Mouse (Mus musculus) cerebellum, adult 11-12 months (tissue): ENCODE data around the gene Ptprj.
"Not testable (repeated sequence)": the region's sequence is repeated elsewhere in the genome, so short reads cannot be mapped to it uniquely, and the experiment has no call there.

Experiments
- DNase-seq: peaks from one replicate; pipeline ENCODE4 v3.0.0; 2022

The Ptprj gene

GRCm38 (mm10) chr2:90476319-90476718, 104.1 kb downstream of the Ptprj start:
- no peak for DNase-seq

DNA sequence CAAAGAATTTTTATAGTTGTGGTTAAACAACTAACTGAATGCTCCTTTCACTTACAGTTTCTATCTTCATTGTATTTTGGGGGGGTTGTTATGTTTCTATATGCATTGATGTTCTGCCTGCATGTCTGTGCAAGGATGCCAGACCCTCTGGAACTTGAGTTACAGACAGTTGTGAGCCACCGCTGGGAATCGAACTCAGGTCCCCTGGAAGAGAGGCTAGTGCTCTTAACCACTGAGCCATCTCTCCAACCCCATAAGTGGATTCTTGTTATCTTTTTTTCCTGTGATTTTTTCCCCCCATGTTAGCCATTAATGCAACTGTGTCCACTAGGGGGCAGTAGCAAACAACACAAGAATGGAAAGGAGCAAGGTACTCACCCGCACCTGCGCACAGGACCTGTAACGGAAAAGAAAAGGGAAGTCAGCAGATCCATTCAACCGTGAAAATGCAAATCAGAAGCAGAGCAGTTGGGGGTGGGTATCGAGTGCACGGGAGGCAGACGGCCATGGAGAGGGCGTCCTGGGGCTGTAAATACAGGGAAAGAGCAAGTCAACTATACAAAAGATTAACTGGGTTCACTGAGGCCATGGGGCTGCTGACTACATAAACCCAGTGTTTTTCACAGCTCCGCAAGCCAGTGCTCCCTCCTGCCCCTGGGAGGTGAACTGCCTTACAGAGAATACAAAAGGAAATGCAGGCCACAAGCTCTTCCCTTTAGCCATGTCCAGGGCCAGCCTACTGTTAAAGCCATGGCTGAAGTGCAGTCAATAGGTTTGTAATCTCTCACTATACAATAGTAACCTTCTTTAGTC, 105.6 kb downstream of the Ptprj start:
- peak; percentile 89 for DNase-seq

DNA sequence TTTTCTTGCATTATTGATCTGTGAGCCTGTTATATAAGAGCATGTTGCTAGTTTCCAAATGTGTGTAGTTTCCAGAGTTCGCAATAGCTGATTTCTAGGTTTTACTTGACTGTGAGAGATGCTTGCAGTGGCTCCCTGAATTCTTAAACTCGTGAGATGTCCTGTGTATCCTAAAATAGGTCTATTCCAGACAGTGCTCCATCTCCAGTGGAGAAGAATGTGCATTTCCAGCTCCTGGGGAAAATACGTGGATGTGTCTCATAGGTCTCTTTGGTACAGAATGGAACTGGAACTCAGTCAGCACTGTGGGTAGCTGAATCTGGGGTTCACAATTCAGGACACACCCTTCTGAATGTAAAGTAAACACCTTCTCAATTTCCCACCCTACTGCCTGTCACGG, 107.7 kb downstream of the Ptprj start:
- no peak for DNase-seq

DNA sequence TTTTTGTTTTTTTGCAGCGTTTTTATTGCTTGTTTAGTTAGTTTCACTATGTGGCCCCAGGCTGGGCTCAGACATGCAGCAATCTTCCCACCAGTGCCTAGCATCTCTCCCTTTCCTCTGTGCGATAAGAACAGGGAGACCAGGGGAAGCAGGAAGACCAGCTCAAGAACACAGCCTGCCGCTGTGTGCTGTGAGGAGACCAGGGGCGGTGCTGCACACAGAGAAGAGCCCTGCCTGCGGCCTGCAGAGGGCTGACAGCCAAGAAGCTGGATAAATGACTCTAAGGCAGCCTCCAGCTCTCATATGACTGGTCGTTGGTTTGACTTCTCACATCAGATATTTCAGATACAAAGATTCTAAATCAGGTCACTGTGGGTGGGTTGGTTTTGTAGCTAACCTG, 110.3 kb downstream of the Ptprj start:
- DNase-seq: no peak

DNA sequence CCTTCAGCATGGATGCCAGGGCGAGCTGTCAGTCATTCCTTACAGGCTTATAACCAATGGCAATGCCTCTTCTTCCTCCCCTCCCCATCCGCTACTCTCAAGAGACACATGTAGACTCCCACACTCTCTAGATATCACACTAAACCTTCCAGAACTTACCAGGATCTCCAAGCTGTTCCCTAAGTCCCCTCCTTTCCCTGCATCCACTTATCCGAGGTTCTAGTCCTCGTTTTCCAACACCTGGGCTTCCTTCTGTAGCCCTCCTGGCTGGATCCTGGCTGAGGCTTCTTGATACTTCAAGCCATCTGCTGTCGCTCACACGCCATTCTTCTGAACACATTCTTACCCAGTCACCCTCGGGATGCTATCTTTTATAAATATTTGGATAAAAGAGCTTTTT, 114.0 kb downstream of the Ptprj start:
- DNase-seq: no peak

DNA sequence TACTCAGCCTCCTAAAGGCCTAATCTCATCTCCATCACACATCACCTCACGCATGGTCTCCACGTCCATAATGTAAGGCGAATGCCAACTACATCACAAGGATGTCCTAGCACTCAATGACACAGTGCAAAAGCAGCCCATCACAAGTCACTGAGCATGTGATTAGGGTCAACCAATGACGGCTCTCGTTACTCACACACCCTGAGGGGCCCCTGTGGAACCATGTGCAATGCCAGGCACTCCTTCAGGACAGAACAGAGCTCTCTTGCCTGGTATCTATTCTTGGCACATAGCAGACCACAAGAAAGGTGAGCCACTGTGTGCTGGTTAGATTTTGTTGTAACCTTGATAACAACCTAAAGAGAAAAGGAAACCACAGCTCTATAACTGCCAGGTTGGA, 116.7 kb downstream of the Ptprj start:
- DNase-seq: no peak

GRCm38 (mm10) chr2:90462252-90462651, 118.2 kb downstream of the Ptprj start:
- no peak for DNase-seq

DNA sequence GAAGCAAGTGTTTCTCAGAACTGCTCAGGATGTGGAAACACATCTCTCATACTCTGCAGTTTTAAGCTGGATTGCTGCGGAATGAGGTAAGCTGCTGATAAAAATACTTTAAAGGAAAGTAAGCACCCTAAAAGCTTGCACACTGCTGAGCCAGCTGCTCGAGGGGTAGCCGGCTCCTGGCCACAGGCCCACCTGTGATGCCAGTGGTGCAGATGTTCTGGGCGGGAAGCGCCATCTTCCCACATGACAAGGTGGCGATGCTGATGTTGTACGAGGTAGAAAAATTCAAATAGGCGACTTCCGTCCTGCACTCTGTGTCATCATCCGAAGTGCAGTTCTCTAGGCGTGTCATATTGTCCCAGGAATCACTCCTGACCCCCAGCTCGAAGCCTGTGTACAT, 122.5 kb downstream of the Ptprj start:
- DNase-seq: no peak

DNA sequence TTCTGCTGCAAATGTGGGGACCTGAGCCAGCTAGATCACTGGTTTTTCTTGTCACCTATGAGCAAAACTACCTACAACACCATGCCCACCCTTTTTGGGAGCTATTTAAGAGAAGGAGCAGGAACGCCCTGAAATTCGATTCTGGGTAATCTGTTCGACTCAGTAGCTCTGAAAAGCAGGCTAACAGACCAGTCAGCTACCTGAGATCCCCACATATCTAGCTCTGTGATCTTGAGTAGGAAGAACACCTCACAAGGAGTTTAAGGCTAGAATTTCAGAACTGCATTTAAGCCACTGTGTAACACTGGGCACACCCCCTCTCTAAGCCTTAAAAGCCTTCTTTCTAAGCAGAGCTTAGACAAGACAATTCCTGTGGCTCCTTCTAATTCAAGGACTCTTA, 128.1 kb downstream of the Ptprj start:
- DNase-seq: no peak

DNA sequence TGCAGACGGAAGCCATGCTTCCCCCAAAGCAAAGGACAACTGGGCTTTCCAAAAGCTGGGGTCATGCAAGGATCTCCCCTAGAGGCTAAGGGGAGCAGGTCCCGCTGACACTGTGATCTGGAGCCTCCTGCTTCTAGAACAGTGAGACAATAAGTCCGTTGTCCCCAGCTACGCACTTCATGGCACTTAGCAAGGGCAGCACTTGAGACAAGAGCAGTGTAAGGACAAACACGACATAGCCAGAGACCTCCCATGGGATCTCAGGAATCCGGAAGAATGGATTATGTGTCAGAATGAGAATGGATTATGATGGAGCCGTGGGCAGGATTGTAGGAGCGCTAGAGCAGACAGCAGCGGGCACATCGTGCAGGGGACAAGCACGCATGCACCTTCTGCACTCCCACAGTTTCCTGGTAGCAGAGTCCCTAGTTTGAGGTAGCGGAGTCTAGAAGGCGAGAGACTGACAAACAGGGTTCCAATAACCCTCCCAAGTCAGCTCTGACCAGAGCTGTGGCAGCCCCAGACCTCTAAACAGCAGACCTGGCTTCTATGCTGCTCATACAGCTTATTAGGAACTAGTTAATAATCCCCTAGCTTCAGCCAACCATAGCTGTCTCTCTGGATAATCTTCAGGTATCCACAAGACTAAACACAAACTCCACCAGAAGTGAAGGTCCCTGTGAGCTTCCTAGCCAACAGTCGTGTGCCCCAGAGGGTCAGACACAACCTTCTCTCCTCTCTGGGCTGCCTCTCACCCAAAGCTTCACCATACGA, 131.3 kb downstream of the Ptprj start:
- DNase-seq: no peak

GRCm38 (mm10) chr2:90443811-90444210, 136.6 kb downstream of the Ptprj start:
- no peak for DNase-seq

GRCm38 (mm10) chr2:90441811-90442210, 138.6 kb downstream of the Ptprj start:
- DNase-seq: not testable (repeated sequence)

DNA sequence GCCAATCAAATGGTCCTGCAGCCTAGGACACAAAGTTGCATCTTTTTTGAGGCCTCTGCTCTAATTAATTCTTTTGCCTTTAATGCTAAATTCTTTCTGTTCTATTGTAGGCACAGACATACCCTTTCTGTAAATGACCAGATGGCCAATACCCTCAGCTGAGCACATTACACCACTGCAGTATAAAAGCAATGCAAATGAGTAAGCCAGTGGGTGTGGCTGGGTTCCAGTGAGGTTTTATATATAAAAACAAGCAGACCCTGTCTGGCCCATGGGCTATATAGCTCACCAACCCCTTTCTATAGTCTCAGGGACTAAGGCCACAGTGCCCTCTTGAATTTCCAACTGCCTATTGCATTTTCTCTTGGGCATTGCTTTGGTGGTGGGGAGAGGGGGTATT, 140.3 kb downstream of the Ptprj start:
- DNase-seq: not testable (repeated sequence)

GRCm38 (mm10) chr2:90437453-90437852, 143.0 kb downstream of the Ptprj start:
- not testable (repeated sequence) for DNase-seq

DNA sequence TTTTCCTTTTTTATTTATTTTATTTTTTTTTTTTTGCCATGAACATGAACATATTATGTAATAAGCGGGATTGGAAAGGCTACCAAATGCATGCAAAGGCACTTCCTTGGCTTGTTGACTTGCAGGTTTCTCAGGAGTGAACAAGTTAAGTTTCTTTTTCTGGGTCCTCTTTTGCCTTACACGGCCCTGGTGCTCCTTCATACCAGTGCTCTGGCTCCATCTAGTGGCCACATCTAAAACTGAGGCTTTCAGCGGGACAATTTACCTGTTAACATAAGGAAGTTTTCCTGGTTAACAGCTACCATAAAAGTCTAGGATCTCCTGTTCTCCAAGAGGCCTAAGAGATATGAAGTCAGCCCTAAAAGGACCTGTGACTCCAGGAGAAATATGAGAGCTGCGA, 150.7 kb downstream of the Ptprj start:
- not testable (repeated sequence) for DNase-seq

DNA sequence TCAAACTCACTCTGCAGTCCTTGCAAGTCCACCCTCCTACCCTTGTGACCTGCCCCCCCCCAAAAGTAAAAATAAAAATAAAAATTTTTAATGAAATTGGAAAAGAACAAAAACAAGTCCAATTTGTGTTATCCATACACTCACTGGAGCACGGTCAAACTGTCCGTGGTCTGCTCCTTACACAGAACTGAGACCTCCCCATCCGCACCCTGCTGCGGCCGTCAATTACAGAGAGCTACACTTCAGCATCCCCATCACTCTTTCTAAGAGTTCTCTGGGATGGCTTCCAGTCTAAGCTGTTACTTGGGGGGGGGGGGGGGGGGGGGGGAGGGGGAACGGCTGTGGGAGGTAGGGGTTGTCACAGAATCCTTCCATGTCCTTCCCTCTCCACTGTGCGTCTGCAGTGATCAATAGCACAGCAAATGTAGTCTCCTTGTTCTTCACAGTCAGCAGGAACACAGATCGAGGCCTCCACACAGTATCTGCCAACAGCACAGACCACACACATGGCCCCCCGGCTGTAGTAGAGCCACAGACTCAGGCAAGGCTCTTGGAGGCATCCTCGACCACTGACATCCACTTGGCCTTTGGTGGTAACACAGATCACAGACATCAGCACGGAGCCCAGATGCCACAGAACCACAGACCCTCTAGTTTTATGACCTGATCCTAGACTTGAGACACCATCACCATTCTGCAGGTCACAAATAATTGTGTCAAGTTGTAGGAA, 151.3 kb downstream of the Ptprj start:
- DNase-seq: not testable (repeated sequence)

DNA sequence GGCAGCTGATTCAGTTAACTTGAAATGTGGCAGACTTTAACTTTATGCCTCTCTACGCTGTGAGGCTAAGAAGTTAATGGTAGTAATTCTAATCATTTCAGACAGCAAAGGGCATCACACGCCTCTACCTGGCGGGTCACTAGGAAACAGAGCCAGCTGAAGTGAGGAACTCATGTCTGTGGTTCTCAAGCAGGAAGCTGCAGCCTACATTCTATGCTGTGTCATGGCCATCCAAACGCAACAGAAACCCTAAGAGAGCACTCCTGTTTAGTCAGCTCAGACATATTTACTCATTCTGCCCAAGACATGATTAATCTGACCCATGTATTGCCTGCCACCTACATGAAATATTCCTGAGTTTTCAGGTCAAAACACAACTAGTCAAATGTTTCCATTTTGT, 155.5 kb downstream of the Ptprj start:
- not testable (repeated sequence) for DNase-seq

DNA sequence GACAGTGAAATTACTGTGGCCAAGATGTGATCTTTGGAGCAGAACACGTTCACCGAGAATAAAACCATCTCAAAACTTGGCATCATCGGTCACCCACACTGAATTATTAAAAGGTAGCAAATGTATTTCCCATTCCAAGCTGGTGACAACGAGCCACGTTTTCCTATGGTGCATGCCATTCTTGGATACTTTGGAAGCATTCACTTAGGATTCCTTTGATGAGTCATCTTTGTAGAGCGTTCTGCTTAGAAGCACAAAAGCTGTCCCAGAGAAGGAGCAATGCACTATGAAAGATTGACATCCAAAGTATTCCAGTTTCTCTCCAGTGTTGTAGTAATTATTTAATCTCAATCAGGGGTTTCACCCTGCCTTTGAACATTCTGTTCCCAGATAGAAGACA, 158.2 kb downstream of the Ptprj start:
- not testable (repeated sequence) for DNase-seq

DNA sequence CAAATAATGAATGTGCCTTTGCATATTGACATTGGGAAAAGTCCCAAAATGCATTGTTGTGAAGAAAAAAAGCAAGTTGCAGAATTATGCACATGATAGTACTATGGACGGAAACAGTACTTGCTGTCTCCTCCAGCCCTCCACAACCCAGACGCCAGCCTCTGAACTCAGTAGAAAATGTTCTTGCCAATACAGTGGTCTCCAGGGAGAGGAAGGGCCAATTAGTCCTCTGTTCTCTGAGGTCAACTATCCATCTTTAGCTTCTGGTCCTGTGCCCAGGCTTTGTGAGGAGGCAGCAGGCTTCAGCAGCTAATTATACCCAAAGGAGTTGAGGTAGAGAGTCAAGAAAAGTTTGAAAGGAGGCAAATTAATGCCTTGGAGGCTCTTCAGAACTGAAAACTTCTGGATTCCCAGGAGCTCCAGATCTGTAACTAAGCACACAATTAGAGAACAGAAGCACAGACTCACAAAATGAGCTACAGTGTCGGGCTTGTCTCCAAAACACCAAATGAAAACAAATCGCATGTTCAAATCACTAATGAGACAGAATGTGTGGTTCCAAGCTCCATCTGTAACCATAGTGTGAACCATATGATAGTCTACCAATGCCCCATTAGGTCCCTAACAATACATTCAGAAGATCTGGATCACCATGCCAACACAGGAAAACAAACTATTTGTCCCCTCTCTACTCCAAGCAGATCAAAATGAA, 166.2 kb downstream of the Ptprj start:
- DNase-seq: not testable (repeated sequence)

DNA sequence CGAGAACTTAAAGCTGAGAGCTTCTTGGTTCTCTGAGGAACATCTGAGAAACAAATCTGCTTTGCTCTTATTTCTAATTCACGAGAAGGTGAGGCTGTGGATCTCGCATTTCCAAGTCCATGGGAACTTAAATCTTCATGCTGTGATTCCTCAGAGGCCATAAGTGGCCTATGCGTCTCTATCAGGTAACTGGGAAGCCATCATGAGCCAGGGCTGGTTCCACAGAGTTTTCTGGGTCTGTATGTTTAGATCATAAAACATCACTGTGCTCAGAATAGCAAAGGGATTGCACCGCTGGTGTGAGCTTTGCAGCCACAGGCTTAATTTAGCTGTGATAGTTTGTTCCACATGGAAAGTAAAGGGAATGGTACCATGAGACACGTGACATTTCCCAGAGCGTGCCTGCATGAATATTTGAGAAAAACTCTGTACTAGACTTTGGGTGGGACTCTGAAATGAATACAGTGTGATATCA, 181.8 kb downstream of the Ptprj start, which contains the start of gene Olfr1274-ps:
TSS of gene Olfr1274-ps (plus strand) at position 51 of the 475 bp plus-strand sequence.
- not testable (repeated sequence) for DNase-seq
